Mouse (Mus musculus) MEL (cell line): ENCODE data around the gene Igf2bp1.
A peak's percentile ranks its signal among the peaks of the same experiment; 100 is the strongest.

Source experiments
- CTCF ChIP-seq, 3 experiments: IDR thresholded peaks in 2 of 3; conservative IDR thresholded peaks in 1 of 3; 2 replicates each; pipeline ENCODE4 v1.5.1; 2011 to 2012; ENCODE audit warnings: low read length in 3 of 3, low read depth in 2 of 3, mild to moderate bottlenecking in 2 of 3, improper control_type of control experiment in 1 of 3, inconsistent platforms in 1 of 3, mixed read lengths in 1 of 3, moderate library complexity in 1 of 3; ENCODE audit not compliant: control insufficient read depth in 1 of 3, insufficient read depth in 1 of 3, poor library complexity in 1 of 3, severe bottlenecking in 1 of 3
- EP300 ChIP-seq, 2 experiments: IDR thresholded peaks; 2 replicates each; pipeline ENCODE4 v1.6.1; 2011; ENCODE audit warnings: improper control_type of control experiment in 2 of 2, low read length in 2 of 2, low read depth in 1 of 2, mild to moderate bottlenecking in 1 of 2
- MAZ ChIP-seq: IDR thresholded peaks from 2 replicates; pipeline ENCODE4 v1.6.1; 2012; ENCODE audit warnings: low read depth, mild to moderate bottlenecking, inconsistent platforms, low read length, improper control_type of control experiment
- MYC ChIP-seq: IDR thresholded peaks from 2 replicates; pipeline ENCODE4 v1.6.1; 2011; ENCODE audit warnings: low read depth, mild to moderate bottlenecking, low read length, improper control_type of control experiment, moderate library complexity
- POLR2A ChIP-seq, 2 experiments: IDR thresholded peaks; 2 replicates each; pipeline ENCODE4 v1.6.1; 2011 to 2012; ENCODE audit warnings: low read length in 2 of 2, mild to moderate bottlenecking in 2 of 2, control low read depth in 1 of 2, improper control_type of control experiment in 1 of 2, low read depth in 1 of 2, moderate library complexity in 1 of 2; ENCODE audit not compliant: control insufficient read depth in 1 of 2, insufficient read depth in 1 of 2, poor library complexity in 1 of 2
- POLR2AphosphoS2 ChIP-seq: IDR thresholded peaks from 2 replicates; pipeline ENCODE4 v1.6.1; 2011; ENCODE audit warnings: low read length, improper control_type of control experiment
- SIN3A ChIP-seq: IDR thresholded peaks from 2 replicates; pipeline ENCODE4 v1.6.1; 2012; ENCODE audit warnings: low read length, improper control_type of control experiment, inconsistent platforms
- SMC3 ChIP-seq: IDR thresholded peaks from 2 replicates; pipeline ENCODE4 v1.6.1; 2011; ENCODE audit warnings: low read depth, low read length, improper control_type of control experiment
- TAL1 ChIP-seq: IDR thresholded peaks from 2 replicates; pipeline ENCODE4 v1.6.1; 2012; ENCODE audit warnings: mild to moderate bottlenecking, inconsistent platforms, low read length, moderate library complexity, mixed read lengths
- USF1 ChIP-seq: IDR thresholded peaks from 2 replicates; pipeline ENCODE4 v1.6.1; 2014; ENCODE audit warnings: low read depth, mild to moderate bottlenecking, inconsistent platforms, low read length, improper control_type of control experiment, moderate library complexity
- ZNF384 ChIP-seq: IDR thresholded peaks from 2 replicates; pipeline ENCODE4 v1.6.1; 2012; ENCODE audit warnings: low read depth, mild to moderate bottlenecking, inconsistent platforms, low read length, improper control_type of control experiment

DNA sequence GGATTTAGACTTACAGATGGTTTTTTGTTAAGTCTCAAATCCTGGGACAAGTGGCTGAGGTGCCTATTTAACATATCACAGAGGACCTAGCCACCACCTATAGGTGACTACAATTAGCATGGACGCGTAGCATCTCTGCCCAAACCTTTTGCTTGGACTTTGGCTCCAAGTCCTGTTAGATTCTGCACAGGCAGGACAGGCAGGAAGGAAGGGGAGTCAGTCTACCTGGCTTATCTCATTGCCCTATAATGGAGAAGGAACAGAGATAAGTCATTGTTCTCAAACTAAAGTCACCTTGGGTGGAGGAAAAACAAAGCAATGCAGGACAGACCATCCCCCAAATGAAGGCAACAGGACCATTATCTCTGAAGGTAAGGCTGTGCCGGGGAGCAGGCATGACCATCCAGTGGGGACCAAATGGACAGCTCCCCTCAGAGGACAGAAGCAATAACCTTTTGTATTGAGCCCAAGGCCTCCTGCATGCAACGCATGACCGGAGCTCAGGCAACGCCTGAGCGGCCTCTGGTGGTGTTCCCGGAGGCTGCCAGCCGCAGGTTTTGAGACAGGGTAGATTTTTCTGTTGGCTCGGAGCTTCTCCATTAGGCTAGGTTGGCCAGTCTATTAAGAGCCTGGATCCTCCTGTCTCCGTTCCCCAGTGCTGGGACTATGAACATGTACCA lies 65.8 kb downstream of the Igf2bp1 start:
- no peak for TF ChIP-seq POLR2A (IDR thresholded peaks at IDR 0.05; ENCODE audit: control insufficient read depth in 1 of 2, insufficient read depth in 1 of 2, low read depth in 1 of 2, low read length in 2 of 2, poor library complexity in 1 of 2)
- peak; percentile 5 to 52 (median 40); a peak in 3 of 6 replicates for TF ChIP-seq CTCF (IDR thresholded peaks at IDR 0.05 in 2 of 3, conservative IDR thresholded peaks at IDR 0.05 in 1 of 3; ENCODE audit: control insufficient read depth in 1 of 3, insufficient read depth in 1 of 3, low read depth in 2 of 3, low read length in 3 of 3, poor library complexity in 1 of 3, severe bottlenecking in 1 of 3)
- no peak for TF ChIP-seq TAL1
- TF ChIP-seq SIN3A = no peak
- TF ChIP-seq POLR2AphosphoS2 = no peak
- TF ChIP-seq MYC = no peak
- TF ChIP-seq EP300 (IDR thresholded peaks at IDR 0.05; ENCODE audit: low read depth in 1 of 2, low read length in 2 of 2) = no peak
- no peak for TF ChIP-seq USF1
- TF ChIP-seq MAZ = no peak
- TF ChIP-seq ZNF384 = no peak
- peak; percentile 66 for TF ChIP-seq SMC3
